Mouse (Mus musculus) limb, embryonic 13.5 days (tissue): ENCODE data around the gene Nobox. TPM values are rescaled to one million over a fixed set of nuclear protein-coding genes. Genes with fewer than 3 reads are reported as not detected.

ENCODE experiments used
- ATAC-seq: fragments of 200-750 bp; cut with Nextera tagmentation; 2 replicates; pipeline ENCODE4 v1.8.0; 2017; ENCODE audit warnings: low read depth, moderate number of reproducible peaks, moderate TSS enrichment; ENCODE audit not compliant: low FRiP score
- H3K27ac ChIP-seq: fragments of 300-500 bp; sonication (generic); 2 replicates; pipeline ENCODE4 v1.5.1; 2015; ENCODE audit warnings: inconsistent platforms, mild to moderate bottlenecking, moderate library complexity
- H3K27me3 ChIP-seq: fragments of 300-500 bp; sonication (generic); 2 replicates; pipeline ENCODE4 v1.6.1; 2015; ENCODE audit warnings: mild to moderate bottlenecking, inconsistent platforms
- H3K36me3 ChIP-seq: fragments of 300-500 bp; sonication (generic); 2 replicates; pipeline ENCODE4 v1.6.1; 2015; ENCODE audit warnings: inconsistent platforms, mild to moderate bottlenecking, moderate library complexity
- H3K4me1 ChIP-seq: fragments of 300-500 bp; sonication (generic); 2 replicates; pipeline ENCODE4 v1.6.1; 2015; ENCODE audit warnings: inconsistent platforms
- H3K4me2 ChIP-seq: fragments of 300-500 bp; sonication (generic); replicated peaks from 2 replicates; pipeline ENCODE4 v1.6.1; 2015; ENCODE audit warnings: inconsistent platforms, mild to moderate bottlenecking, moderate library complexity
- H3K4me3 ChIP-seq: fragments of 300-500 bp; sonication (generic); 2 replicates; pipeline ENCODE4 v1.5.1; 2015; ENCODE audit warnings: moderate library complexity, mild to moderate bottlenecking, inconsistent platforms
- H3K9ac ChIP-seq: fragments of 300-500 bp; sonication (generic); 2 replicates; pipeline ENCODE4 v1.6.1; 2015; ENCODE audit warnings: mild to moderate bottlenecking, inconsistent platforms
- H3K9me3 ChIP-seq: fragments of 300-500 bp; sonication (generic); 2 replicates; pipeline ENCODE4 v1.6.1; 2016; ENCODE audit warnings: inconsistent platforms
- WGBS: fragments of 180-500 bp; shearing (Covaris S2); methylation state at CpG from one replicate; pipeline ENCODE4 v1.1.7; 2015; 5-methylcytosine and 5-hydroxymethylcytosine counted together
- polyA plus RNA-seq: library from polyadenylated mRNA; unstranded; fragments of >200 nt; fragmentation: Nextera tagmentation; extraction: Ambion mirVana; gene quantifications from 2 replicates; pipeline ENCODE4 v1.2.1, GENCODE M21; 2015

Nobox gene
- not detected in 2 replicates for polyA plus RNA-seq

- H3K27me3 ChIP-seq: no peaks in the 10 kb centered on the region
- no peak within 1 kb of the TSS for H3K4me3 ChIP-seq
- H3K36me3 ChIP-seq: no peaks in the 10 kb centered on the region
- no peak within 1 kb of the TSS for H3K4me2 ChIP-seq
- H3K9me3 ChIP-seq: no peaks in the 10 kb centered on the region
- no peak for ATAC-seq
- peaks cover 4% of the 10 kb centered on the region; the same call in 1 of the 2 replicates for H3K4me1 ChIP-seq
- WGBS: 65% methylated on average over 16 of the region's 16 CpGs
- no peak within 1 kb of the TSS for H3K9ac ChIP-seq
- no peak within 1 kb of the TSS for H3K27ac ChIP-seq
These were observed at the start of gene Nobox for GRCm38 (mm10) chr6:43309454-43309853. Gene Nobox, minus strand, starts transcription at chr6:43309554.

GRCm38 (mm10) chr6:43354562-43355241, 45.3 kb upstream of the Nobox start:
- Histone ChIP-seq H3K4me1 (no peaks in the 10 kb centered on the region), H3K9me3 (no peaks in the 10 kb centered on the region), H3K36me3 (no peaks in the 10 kb centered on the region), H3K9ac (no peak overlapping the region), H3K27me3 (no peaks in the 10 kb centered on the region), H3K4me2 (no peak overlapping the region), H3K4me3 (no peak overlapping the region), H3K27ac (no peak overlapping the region)
- ATAC-seq: no peak
- 87% methylated on average over 9 of the region's 9 CpGs for WGBS

- WGBS: 91% methylated on average over 4 of the region's 4 CpGs
- H3K4me2 ChIP-seq: no peak overlapping the region
- no peaks in the 10 kb centered on the region for H3K27me3 ChIP-seq
- H3K9ac ChIP-seq: no peak overlapping the region
- H3K27ac ChIP-seq: no peak overlapping the region
- no peaks in the 10 kb centered on the region for H3K4me1 ChIP-seq
- no peak overlapping the region for H3K4me3 ChIP-seq
- no peaks in the 10 kb centered on the region for H3K9me3 ChIP-seq
- H3K36me3 ChIP-seq: no peaks in the 10 kb centered on the region
- ATAC-seq: no peak
These were observed 44.1 kb upstream of the Nobox start for GRCm38 (mm10) chr6:43353446-43353845.

- ATAC-seq: no peak
- Histone ChIP-seq H3K4me3 (no peak overlapping the region), H3K4me1 (no peaks in the 10 kb centered on the region), H3K9ac (no peak overlapping the region), H3K27me3 (no peaks in the 10 kb centered on the region), H3K27ac (no peak overlapping the region), H3K4me2 (no peak overlapping the region), H3K9me3 (no peaks in the 10 kb centered on the region), H3K36me3 (no peaks in the 10 kb centered on the region)
- WGBS: 67% methylated on average over 4 of the region's 4 CpGs
These were observed 39.7 kb upstream of the Nobox start for GRCm38 (mm10) chr6:43349083-43349482.

- Histone ChIP-seq H3K9me3 (no peaks in the 10 kb centered on the region), H3K4me1 (no peaks in the 10 kb centered on the region), H3K36me3 (no peaks in the 10 kb centered on the region), H3K9ac (no peak overlapping the region), H3K4me3 (no peak overlapping the region), H3K27me3 (no peaks in the 10 kb centered on the region), H3K27ac (no peak overlapping the region), H3K4me2 (no peak overlapping the region)
- WGBS: 91% methylated on average over 1 of the region's 1 CpGs
- no peak for ATAC-seq
These were observed 38.3 kb upstream of the Nobox start for GRCm38 (mm10) chr6:43347637-43348036.

GRCm38 (mm10) chr6:43343006-43343405, 33.7 kb upstream of the Nobox start:
- ATAC-seq: no peak
- H3K4me1 ChIP-seq: no peaks in the 10 kb centered on the region
- no peaks in the 10 kb centered on the region for H3K27me3 ChIP-seq
- no peak overlapping the region for H3K4me3 ChIP-seq
- H3K4me2 ChIP-seq: no peak overlapping the region
- H3K27ac ChIP-seq: no peak overlapping the region
- H3K9me3 ChIP-seq: no peaks in the 10 kb centered on the region
- WGBS: 88% methylated on average over 1 of the region's 1 CpGs
- no peaks in the 10 kb centered on the region for H3K36me3 ChIP-seq
- no peak overlapping the region for H3K9ac ChIP-seq

- no peak overlapping the region for H3K9ac ChIP-seq
- H3K27ac ChIP-seq: no peak overlapping the region
- no peaks in the 10 kb centered on the region for H3K9me3 ChIP-seq
- H3K27me3 ChIP-seq: no peaks in the 10 kb centered on the region
- 87% methylated on average over 2 of the region's 2 CpGs for WGBS
- H3K4me1 ChIP-seq: no peaks in the 10 kb centered on the region
- H3K4me2 ChIP-seq: no peak overlapping the region
- H3K36me3 ChIP-seq: no peaks in the 10 kb centered on the region
- no peak overlapping the region for H3K4me3 ChIP-seq
- ATAC-seq: no peak
These were observed 33.0 kb upstream of the Nobox start for GRCm38 (mm10) chr6:43342386-43342785.

- Histone ChIP-seq H3K27me3 (no peaks in the 10 kb centered on the region), H3K9me3 (no peaks in the 10 kb centered on the region), H3K9ac (no peak overlapping the region), H3K4me3 (no peak overlapping the region), H3K27ac (no peak overlapping the region), H3K36me3 (no peaks in the 10 kb centered on the region), H3K4me2 (no peak overlapping the region), H3K4me1 (no peaks in the 10 kb centered on the region)
- WGBS: 63% methylated on average over 2 of the region's 2 CpGs
- no peak for ATAC-seq
These were observed 29.4 kb upstream of the Nobox start for GRCm38 (mm10) chr6:43338804-43339203.

- Histone ChIP-seq H3K27ac (no peak overlapping the region), H3K4me2 (no peak overlapping the region), H3K4me1 (no peaks in the 10 kb centered on the region), H3K36me3 (no peaks in the 10 kb centered on the region), H3K4me3 (no peak overlapping the region), H3K9me3 (no peaks in the 10 kb centered on the region), H3K27me3 (no peaks in the 10 kb centered on the region), H3K9ac (no peak overlapping the region)
- no peak for ATAC-seq
- WGBS: 44% methylated on average over 10 of the region's 10 CpGs
These were observed 28.2 kb upstream of the Nobox start for GRCm38 (mm10) chr6:43337491-43337961.

GRCm38 (mm10) chr6:43335619-43336234, 26.4 kb upstream of the Nobox start:
- no peaks in the 10 kb centered on the region for H3K9me3 ChIP-seq
- H3K27ac ChIP-seq: no peak overlapping the region
- H3K9ac ChIP-seq: no peak overlapping the region
- H3K4me1 ChIP-seq: no peaks in the 10 kb centered on the region
- no peaks in the 10 kb centered on the region for H3K36me3 ChIP-seq
- ATAC-seq: no peak
- no peak overlapping the region for H3K4me2 ChIP-seq
- no peaks in the 10 kb centered on the region for H3K27me3 ChIP-seq
- 75% methylated on average over 3 of the region's 3 CpGs for WGBS
- H3K4me3 ChIP-seq: no peak overlapping the region

- H3K9ac ChIP-seq: no peak overlapping the region
- no peak overlapping the region for H3K4me2 ChIP-seq
- no peaks in the 10 kb centered on the region for H3K36me3 ChIP-seq
- no peaks in the 10 kb centered on the region for H3K27me3 ChIP-seq
- no peaks in the 10 kb centered on the region for H3K4me1 ChIP-seq
- no peak for ATAC-seq
- WGBS: 74% methylated on average over 4 of the region's 4 CpGs
- H3K9me3 ChIP-seq: no peaks in the 10 kb centered on the region
- H3K27ac ChIP-seq: no peak overlapping the region
- H3K4me3 ChIP-seq: no peak overlapping the region
These were observed 24.1 kb upstream of the Nobox start for GRCm38 (mm10) chr6:43333479-43333878.

GRCm38 (mm10) chr6:43312961-43313656, 3.8 kb upstream of the Nobox start:
- Histone ChIP-seq H3K9me3 (no peaks in the 10 kb centered on the region), H3K4me2 (no peak overlapping the region), H3K9ac (no peak overlapping the region), H3K4me3 (no peak overlapping the region), H3K4me1 (peaks cover 4% of the 10 kb centered on the region; the same call in 1 of the 2 replicates), H3K36me3 (no peaks in the 10 kb centered on the region), H3K27ac (no peak overlapping the region), H3K27me3 (no peaks in the 10 kb centered on the region)
- 71% methylated on average over 8 of the region's 8 CpGs for WGBS
- ATAC-seq: peak; percentile 57; the same call in 1 of the 2 replicates
